Mouse (Mus musculus): ENCODE measurements at regions not wholly inside any gene's neighbourhood (a gene's known extent, or its start where the extent isn't known, plus 50 kb on each side); places are given as distances from the start of the nearest gene placed in this dataset.
A peak's percentile ranks its signal among the peaks of the same experiment; 100 is the strongest.

DNA sequence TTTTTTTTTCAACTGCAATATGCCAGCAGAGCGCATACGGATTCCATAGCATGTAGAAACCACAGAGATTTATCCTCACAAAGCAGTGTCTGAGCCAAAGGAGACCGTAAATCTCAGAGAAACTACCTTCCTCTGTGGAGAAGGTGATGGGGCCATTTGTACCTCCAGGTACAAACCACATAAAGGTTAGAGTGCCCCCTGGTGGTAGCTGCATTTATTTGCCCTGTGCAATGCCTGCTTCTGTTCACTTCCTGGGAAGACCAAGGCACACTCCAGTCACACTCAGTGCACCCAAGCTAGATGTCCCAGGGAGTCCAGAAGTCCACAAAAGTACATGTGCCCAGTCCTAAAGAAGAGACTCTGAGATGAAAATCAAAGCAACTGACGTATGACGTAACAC lies 104.1 kb upstream of the Dock1 start:
- dilution Hi-C loops (cut with MboI; ENCODE audit: extremely low pct_ligation_motif_present, extremely low pct_unique_long_range_greater_than_20kb, low sequenced_read_pairs), result no loop called here
- no peaks in the 10 kb centered on the region for H3K36me3 ChIP-seq (replicated peaks in 1 of 2; ENCODE audit: control insufficient read depth in 1 of 2, insufficient read depth in 1 of 2, low read length in 1 of 2)
- H3K79me2 ChIP-seq (replicated peaks; ENCODE audit: control insufficient read depth, extremely low read depth, insufficient read depth, poor library complexity, severe bottlenecking), result no peaks in the 10 kb centered on the region
- H3K4me3 ChIP-seq (replicated peaks in 1 of 3; ENCODE audit: low read depth in 2 of 3, low read length in 2 of 3, poor library complexity in 1 of 3), result no peak overlapping the region
- H3K9me3 ChIP-seq (replicated peaks; ENCODE audit: low read length), result peaks cover 67% of the 10 kb centered on the region
- peak in 1 of 2 experiments; percentile 4; a peak in 1 of 4 replicates for TF ChIP-seq CTCF (conservative IDR thresholded peaks at IDR 0.05 in 1 of 2, IDR thresholded peaks at IDR 0.05 in 1 of 2; ENCODE audit: low read depth in 2 of 2, low read length in 2 of 2)
- TF ChIP-seq IRF4 (IDR thresholded peaks at IDR 0.05; ENCODE audit: low read depth, low read length), result no peak
- no peak overlapping the region for H3K27ac ChIP-seq (ENCODE audit: insufficient read depth, low read depth)
- H3K27me3 ChIP-seq (replicated peaks), result no peaks in the 10 kb centered on the region
- no peaks in the 10 kb centered on the region for H3K4me1 ChIP-seq (ENCODE audit: control insufficient read depth in 1 of 2, insufficient read depth in 2 of 2)
- no peak overlapping the region for H3K9ac ChIP-seq (ENCODE audit: insufficient read depth, low read depth)
- no peak for DNase-seq (ENCODE audit: extremely low read depth)
- in situ Hi-C loops (cut with MboI; ENCODE audit: low pct_ligation_motif_present, low pct_unique_long_range_greater_than_20kb, low sequenced_read_pairs), result no loop called here
- no peak overlapping the region for H3K4me2 ChIP-seq (ENCODE audit: insufficient read depth, low read depth, poor library complexity, severe bottlenecking)

DNA sequence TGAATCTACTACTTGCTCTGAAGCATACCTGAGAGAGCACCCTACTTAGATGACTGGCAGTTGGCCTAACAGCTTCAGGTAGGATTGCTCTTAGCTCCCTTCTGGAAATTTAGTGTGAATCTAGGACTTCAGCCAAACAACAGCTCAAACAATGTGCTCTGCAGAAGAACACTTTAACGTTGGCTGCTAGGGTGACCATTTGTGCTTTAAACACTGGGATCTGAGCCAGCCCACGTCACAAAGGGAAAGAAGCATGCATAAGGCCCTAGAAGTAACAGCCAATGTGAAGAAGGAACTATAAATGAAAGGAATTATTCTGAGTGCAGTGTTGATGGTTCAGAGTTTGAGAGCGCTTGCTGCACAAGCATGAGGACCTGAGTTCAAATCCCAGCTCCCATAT lies 101.2 kb upstream of the Dock1 start:
- dilution Hi-C loops (cut with MboI; ENCODE audit: extremely low pct_ligation_motif_present, extremely low pct_unique_long_range_greater_than_20kb, low sequenced_read_pairs) (no loop called here), in situ Hi-C loops (cut with MboI; ENCODE audit: low pct_ligation_motif_present, low pct_unique_long_range_greater_than_20kb, low sequenced_read_pairs) (no loop called here)
- H3K4me1 ChIP-seq (ENCODE audit: control insufficient read depth in 1 of 2, insufficient read depth in 2 of 2), result no peaks in the 10 kb centered on the region
- no peak overlapping the region for H3K4me2 ChIP-seq (ENCODE audit: insufficient read depth, low read depth, poor library complexity, severe bottlenecking)
- TF ChIP-seq SIN3A (IDR thresholded peaks at IDR 0.05; ENCODE audit: low read length) (no peak), GABPA (IDR thresholded peaks at IDR 0.05; ENCODE audit: insufficient replicate concordance, low read depth, low read length) (no peak), MAX (IDR thresholded peaks at IDR 0.05; ENCODE audit: low read length) (no peak), MAZ (IDR thresholded peaks at IDR 0.05; ENCODE audit: low read depth, low read length) (no peak), ETS1 (conservative IDR thresholded peaks at IDR 0.05; ENCODE audit: low read depth, low read length) (no peak)
- no peak overlapping the region for H3K27ac ChIP-seq (ENCODE audit: insufficient read depth, low read depth)
- no peak overlapping the region for H3K9ac ChIP-seq (ENCODE audit: insufficient read depth, low read depth)
- no peaks in the 10 kb centered on the region for H3K79me2 ChIP-seq (replicated peaks; ENCODE audit: control insufficient read depth, extremely low read depth, insufficient read depth, poor library complexity, severe bottlenecking)
- DNase-seq (ENCODE audit: extremely low read depth), result no peak
- no peaks in the 10 kb centered on the region for H3K36me3 ChIP-seq (replicated peaks in 1 of 2; ENCODE audit: control insufficient read depth in 1 of 2, insufficient read depth in 1 of 2, low read length in 1 of 2)
- no peaks in the 10 kb centered on the region for H3K27me3 ChIP-seq (replicated peaks)
- peaks cover 71% of the 10 kb centered on the region for H3K9me3 ChIP-seq (replicated peaks; ENCODE audit: low read length)
- no peak overlapping the region for H3K4me3 ChIP-seq (replicated peaks in 1 of 3; ENCODE audit: low read depth in 2 of 3, low read length in 2 of 3, poor library complexity in 1 of 3)

DNA sequence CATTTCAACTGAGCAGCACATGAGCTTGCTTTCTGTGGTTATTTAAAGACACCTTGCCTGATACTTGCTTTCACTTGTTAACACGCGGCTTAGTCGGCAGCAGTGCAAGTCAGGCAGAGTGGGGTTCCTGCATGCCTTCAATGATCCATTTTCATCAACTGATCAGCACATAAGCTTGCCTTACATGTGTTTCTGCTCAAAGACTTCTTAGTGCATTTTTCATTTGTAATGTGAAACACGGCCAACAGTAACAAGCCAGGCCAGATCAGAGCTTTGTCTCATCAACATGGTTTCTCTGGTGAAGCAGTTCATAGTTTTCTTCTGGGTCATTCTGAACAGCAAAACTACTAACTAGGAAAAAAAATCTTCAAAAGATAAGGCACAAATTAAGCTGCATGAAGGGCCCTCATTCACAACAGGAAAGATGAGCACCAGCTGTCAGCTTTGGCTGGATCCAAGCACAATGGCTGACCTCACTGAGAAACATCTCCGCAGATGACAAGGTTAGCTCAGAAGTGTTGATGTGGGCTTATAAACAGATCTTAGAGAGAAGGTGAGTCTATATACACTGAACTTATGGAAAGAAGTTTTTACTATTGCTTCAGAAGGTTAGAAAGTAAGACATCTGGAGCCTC lies 100.2 kb upstream of the Dock1 start:
- dilution Hi-C loops (cut with MboI; ENCODE audit: extremely low pct_ligation_motif_present, extremely low pct_unique_long_range_greater_than_20kb, low sequenced_read_pairs), result no loop called here
- Histone ChIP-seq H3K9me3 (replicated peaks; ENCODE audit: low read length) (peaks cover 77% of the 10 kb centered on the region), H3K4me2 (ENCODE audit: insufficient read depth, low read depth, poor library complexity, severe bottlenecking) (no peak overlapping the region), H3K27ac (ENCODE audit: insufficient read depth, low read depth) (no peak overlapping the region), H3K4me1 (ENCODE audit: control insufficient read depth in 1 of 2, insufficient read depth in 2 of 2) (no peaks in the 10 kb centered on the region), H3K27me3 (replicated peaks) (no peaks in the 10 kb centered on the region), H3K36me3 (replicated peaks in 1 of 2; ENCODE audit: control insufficient read depth in 1 of 2, insufficient read depth in 1 of 2, low read length in 1 of 2) (no peaks in the 10 kb centered on the region), H3K4me3 (replicated peaks in 1 of 3; ENCODE audit: low read depth in 2 of 3, low read length in 2 of 3, poor library complexity in 1 of 3) (no peak overlapping the region), H3K79me2 (replicated peaks; ENCODE audit: control insufficient read depth, extremely low read depth, insufficient read depth, poor library complexity, severe bottlenecking) (no peaks in the 10 kb centered on the region), H3K9ac (ENCODE audit: insufficient read depth, low read depth) (no peak overlapping the region)
- DNase-seq (ENCODE audit: extremely low read depth), result no peak
- in situ Hi-C loops (cut with MboI; ENCODE audit: low pct_ligation_motif_present, low pct_unique_long_range_greater_than_20kb, low sequenced_read_pairs), result no loop called here
- no peak for TF ChIP-seq ZKSCAN1 (IDR thresholded peaks at IDR 0.05; ENCODE audit: borderline replicate concordance, low read depth, low read length)
- TF ChIP-seq NRF1 (IDR thresholded peaks at IDR 0.05; ENCODE audit: low read depth, low read length), result no peak
- no peak for TF ChIP-seq JUND (conservative IDR thresholded peaks at IDR 0.05; ENCODE audit: low read depth, low read length)
- no peak for TF ChIP-seq RAD21 (IDR thresholded peaks at IDR 0.05; ENCODE audit: low read depth, low read length)
- TF ChIP-seq ZC3H11A (IDR thresholded peaks at IDR 0.05; ENCODE audit: low read depth, low read length), result no peak
- TF ChIP-seq TCF12 (IDR thresholded peaks at IDR 0.05; ENCODE audit: low read depth, low read length), result no peak
- no peak for TF ChIP-seq E2F4 (IDR thresholded peaks at IDR 0.05; ENCODE audit: insufficient replicate concordance, low read depth, low read length)
- no peak for TF ChIP-seq CHD2 (IDR thresholded peaks at IDR 0.05; ENCODE audit: low read length)
- TF ChIP-seq SMC3 (IDR thresholded peaks at IDR 0.05; ENCODE audit: low read depth, low read length), result no peak
- TF ChIP-seq MEF2A (IDR thresholded peaks at IDR 0.05; ENCODE audit: borderline replicate concordance, low read depth, low read length), result no peak
- TF ChIP-seq GABPA (IDR thresholded peaks at IDR 0.05; ENCODE audit: insufficient replicate concordance, low read depth, low read length), result no peak
